In genomic region chr1:159879866-159880265, GRCm38 (mm10) we compare ENCODE assay signal across 6 mouse cellular contexts.
"Had no signal": no experiment of that assay in that cellular context is flagged by ENCODE, and none has a peak within 500 bp of the region (broad histone marks: within the 10 kb centered on the region; RNA-seq: fewer than 3 reads in every experiment).

No protein-coding gene starts in this region.

- DNase-seq: kidney, adult 9 months; kidney, postnatal 36 days; lung, adult 2 months; lung, postnatal 36 days; midbrain, embryonic 14.5 days; thymus, postnatal 4 days had no signal
